ENCODE assay signal across 9 mouse cellular contexts in genomic region chr5:25609911-25610310, GRCm38 (mm10).
A peak's percentile ranks its signal among the peaks of the same experiment; 100 is the strongest.
DNase-seq lines count a peak whose midpoint lies in the region; ATAC-seq lines count a peak whose summit lies in the region.
"Had no signal": no experiment of that assay in that cellular context is flagged by ENCODE, and none has a peak within 500 bp of the region (broad histone marks: within the 10 kb centered on the region; RNA-seq: fewer than 3 reads in every experiment).

No protein-coding gene starts in this region.

- DNase-seq in 3134 (ENCODE audit: extremely low read depth, insufficient read length, low spot score): peak; percentile 49
- DNase-seq in cerebellum, adult 18-20 months: peak; percentile 64 to 73
- DNase-seq in frontal cortex, postnatal 14 days (ENCODE audit: low spot score in 2 of 2): peak; percentile 43 to 44
- DNase-seq in left cerebral cortex, postnatal 4 days: peak; percentile 54
- DNase-seq in spleen, adult 12 weeks (ENCODE audit: low spot score): no peak
- DNase-seq in thymus, adult 18-20 months: no peak

- 32% methylated on average over 9 of the region's 9 CpGs for WGBS in kidney, embryonic 16.5 days
- 33% methylated on average over 9 of the region's 9 CpGs for WGBS in heart, embryonic 11.5 days (ENCODE audit: insufficient replicate concordance)

- H3K4me2 ChIP-seq in kidney, embryonic 16.5 days (replicated peaks; ENCODE audit: low read depth, low read length): no peak overlapping the region
- no peak overlapping the region for H3K4me2 ChIP-seq in heart, embryonic 11.5 days
- H3K4me2 ChIP-seq: limb, embryonic 12.5 days had no signal

- H3K4me1 ChIP-seq in kidney, embryonic 16.5 days (ENCODE audit: insufficient read depth, low read length): no peaks in the 10 kb centered on the region
- no peaks in the 10 kb centered on the region for H3K4me1 ChIP-seq in heart, embryonic 11.5 days (ENCODE audit: control insufficient read depth, insufficient read depth, low read length)
- H3K4me1 ChIP-seq: limb, embryonic 12.5 days had no signal

- no peak overlapping the region for H3K4me3 ChIP-seq in kidney, embryonic 16.5 days (ENCODE audit: low read length)
- no peak overlapping the region for H3K4me3 ChIP-seq in heart, embryonic 11.5 days (ENCODE audit: low read depth, low read length)
- H3K4me3 ChIP-seq: limb, embryonic 12.5 days had no signal

- H3K9ac ChIP-seq in kidney, embryonic 16.5 days (replicated peaks; ENCODE audit: low read length): no peak overlapping the region
- H3K9ac ChIP-seq in heart, embryonic 11.5 days (ENCODE audit: low read depth, low read length): no peak overlapping the region
- H3K9ac ChIP-seq: limb, embryonic 12.5 days had no signal

- intact Hi-C loops in left cerebral cortex, postnatal 4 days (cut with DNase I): no loop called here

- H3K36me3 ChIP-seq in kidney, embryonic 16.5 days (ENCODE audit: insufficient read depth, low read length): no peaks in the 10 kb centered on the region
- no peaks in the 10 kb centered on the region for H3K36me3 ChIP-seq in heart, embryonic 11.5 days (ENCODE audit: control insufficient read depth, insufficient read depth, low read length)
- H3K36me3 ChIP-seq: limb, embryonic 12.5 days had no signal

- H3K9me3 ChIP-seq in kidney, embryonic 16.5 days (ENCODE audit: low read length): no peaks in the 10 kb centered on the region
- H3K9me3 ChIP-seq in heart, embryonic 11.5 days (replicated peaks; ENCODE audit: control insufficient read depth, low read length): no peaks in the 10 kb centered on the region
- H3K9me3 ChIP-seq: limb, embryonic 12.5 days had no signal

- ATAC-seq in kidney, embryonic 16.5 days (ENCODE audit: low FRiP score, low TSS enrichment): no peak
- no peak for ATAC-seq in heart, embryonic 11.5 days (replicated peaks; ENCODE audit: insufficient number of reproducible peaks, low FRiP score, low TSS enrichment)

- H3K27me3 ChIP-seq in kidney, embryonic 16.5 days (ENCODE audit: insufficient read depth, low read length): no peaks in the 10 kb centered on the region
- no peaks in the 10 kb centered on the region for H3K27me3 ChIP-seq in heart, embryonic 11.5 days (ENCODE audit: control insufficient read depth, insufficient read depth, low read length)
- H3K27me3 ChIP-seq: limb, embryonic 12.5 days had no signal

- H3K27ac ChIP-seq in kidney, embryonic 16.5 days (ENCODE audit: low read length): no peak overlapping the region
- no peak overlapping the region for H3K27ac ChIP-seq in heart, embryonic 11.5 days (ENCODE audit: low read depth, low read length)
- H3K27ac ChIP-seq: limb, embryonic 12.5 days had no signal

Comparison
In these comparisons a context has a peak if more than half of its experiments do, and no peak if none do; other contexts are left out.
1. DNase-seq: peak in 3134 (single experiment), cerebellum, adult 18-20 months (2 of 2), frontal cortex, postnatal 14 days (2 of 2) and left cerebral cortex, postnatal 4 days (single experiment); none in spleen, adult 12 weeks (single experiment) and thymus, adult 18-20 months (0 of 2).